In the genomic region with DNA sequence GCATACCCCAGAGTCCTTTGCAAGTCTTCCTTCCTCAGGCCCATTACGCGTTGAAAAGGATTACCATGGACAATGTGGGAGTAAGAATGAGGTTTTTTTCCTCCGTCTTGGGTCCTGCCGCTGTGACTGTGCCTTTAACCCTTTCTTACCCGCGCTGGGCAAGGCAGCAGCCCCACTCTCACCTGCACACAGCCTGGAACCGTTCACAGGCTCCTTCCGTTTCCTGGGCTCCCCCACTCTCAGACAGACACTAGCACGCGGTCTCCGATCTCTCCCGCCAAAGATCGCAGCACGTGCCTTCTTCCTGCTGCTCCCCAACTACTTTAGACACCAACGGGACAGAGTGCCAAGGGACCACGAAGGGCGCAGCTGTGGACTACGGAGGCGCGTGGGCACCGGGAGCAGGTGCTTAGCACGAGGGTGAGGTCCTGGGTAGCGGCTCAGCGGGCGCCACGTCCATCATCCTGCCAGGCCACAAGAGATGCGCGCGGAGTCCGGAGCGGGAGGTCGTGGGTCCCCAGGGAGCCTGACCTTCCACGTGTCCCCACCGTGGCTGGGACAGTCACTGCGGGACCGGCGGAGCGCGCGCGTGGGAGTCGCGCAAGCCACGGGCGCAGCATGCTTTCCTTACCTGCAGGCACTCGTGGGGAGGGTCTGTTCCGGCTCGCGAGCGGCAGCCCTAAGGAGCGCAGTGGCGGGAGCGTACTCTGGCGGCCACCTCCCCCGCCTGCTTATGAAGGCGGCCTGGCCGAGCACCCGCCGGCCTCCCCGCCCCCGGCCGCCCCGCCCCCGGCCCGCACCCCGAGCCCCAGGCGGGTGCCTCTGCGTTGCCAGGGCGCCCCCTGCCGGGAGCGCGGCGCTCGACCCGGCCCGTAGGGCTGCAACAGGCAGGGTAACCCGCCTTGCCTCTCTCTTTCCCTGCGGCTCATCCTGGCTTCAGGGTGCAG, we compare ENCODE assay signal across 7 mouse cellular contexts. TPM values are rescaled to one million over a fixed set of nuclear protein-coding genes. Genes with fewer than 3 reads are reported as not detected.
DNase-seq lines count a peak whose midpoint lies in the region; ATAC-seq and TF ChIP-seq lines count a peak whose summit lies in the region.

A gene (minus strand): TSS at position 774 of the 947 bp plus-strand sequence.

- peak within 1 kb of the TSS; percentile 69 for H3K4me3 ChIP-seq in gastrocnemius, adult 2 months
- peak within 1 kb of the TSS; percentile 35 for H3K4me3 ChIP-seq in hindbrain, embryonic 14.5 days (replicated peaks; ENCODE audit: low read length)
- peak within 1 kb of the TSS; percentile 39 for H3K4me3 ChIP-seq in midbrain, embryonic 11.5 days (ENCODE audit: low read depth, low read length)

- peak; percentile 84 for TF ChIP-seq CTCF in gastrocnemius, adult 2 months (IDR thresholded peaks at IDR 0.05)

- H3K4me1 ChIP-seq in hindbrain, embryonic 14.5 days (replicated peaks; ENCODE audit: control insufficient read depth, insufficient read depth, low read length), result peaks cover 20% of the 10 kb centered on the region; the same call in 1 of the 2 replicates
- H3K4me1 ChIP-seq in midbrain, embryonic 11.5 days (ENCODE audit: control insufficient read depth, insufficient read depth, low read length), result peaks cover 24% of the 10 kb centered on the region

- no peak within 1 kb of the TSS; the same call in 1 of the 2 replicates for H3K9ac ChIP-seq in hindbrain, embryonic 14.5 days
- peak within 1 kb of the TSS; percentile 53 for H3K9ac ChIP-seq in midbrain, embryonic 11.5 days (ENCODE audit: low read length)

- intact Hi-C loops in gastrocnemius, adult 2 months (cut with DNase I), result loop anchor here (1.0 to 2.0 kb wide), 2 partner anchors 41 to 66 kb away; no protein-coding TSS in a partner anchor
- intact Hi-C loops in left cerebral cortex, postnatal 36 days (cut with DNase I), result loop anchor here (2.0 to 5.0 kb wide), 2 partner anchors 36 to 63 kb away; no protein-coding TSS in a partner anchor

- H3K36me3 ChIP-seq in hindbrain, embryonic 14.5 days (replicated peaks; ENCODE audit: control insufficient read depth, insufficient read depth), result no peaks in the 10 kb centered on the region
- H3K36me3 ChIP-seq in midbrain, embryonic 11.5 days (ENCODE audit: control insufficient read depth, insufficient read depth, low read length), result no peaks in the 10 kb centered on the region

- H3K9me3 ChIP-seq in hindbrain, embryonic 14.5 days (ENCODE audit: control insufficient read depth, low read length), result no peaks in the 10 kb centered on the region
- H3K9me3 ChIP-seq in midbrain, embryonic 11.5 days (ENCODE audit: control insufficient read depth, low read length), result no peaks in the 10 kb centered on the region

- DNase-seq in adrenal gland, adult (ENCODE audit: inconsistent age in 2 of 2, low spot score in 1 of 2), result peak; percentile 81 to 89
- DNase-seq in cerebellum, adult 9-10 months, result peak; percentile 58
- DNase-seq in gastrocnemius, adult 2 months, result peak; percentile 84
- peak; percentile 69 for DNase-seq in hindbrain, embryonic 14.5 days (ENCODE audit: low spot score)
- DNase-seq in left cerebral cortex, postnatal 36 days (ENCODE audit: low spot score in 2 of 2), result peak; percentile 34 to 40
- peak; percentile 99 for DNase-seq in midbrain, embryonic 11.5 days (ENCODE audit: low spot score, missing footprints)
- DNase-seq in spleen, postnatal 10 days (ENCODE audit: low spot score in 2 of 2), result peak; percentile 67 to 82

- H3K27me3 ChIP-seq in hindbrain, embryonic 14.5 days (ENCODE audit: control insufficient read depth, insufficient read depth, low read length), result 0 out of 2 replicates have a peak, but pooled peaks cover 9% of the 10 kb centered on the region
- peaks cover 4% of the 10 kb centered on the region for H3K27me3 ChIP-seq in midbrain, embryonic 11.5 days (ENCODE audit: control insufficient read depth, insufficient read depth, low read length)

- H3K27ac ChIP-seq in gastrocnemius, adult 2 months, result peak within 1 kb of the TSS; percentile 62
- H3K27ac ChIP-seq in hindbrain, embryonic 14.5 days, result no peak within 1 kb of the TSS
- no peak within 1 kb of the TSS for H3K27ac ChIP-seq in midbrain, embryonic 11.5 days (ENCODE audit: low read depth, low read length)

- WGBS in hindbrain, embryonic 14.5 days, result under 1% methylated on average over 67 of the region's 78 CpGs
- under 1% methylated on average over 67 of the region's 78 CpGs for WGBS in midbrain, embryonic 11.5 days

- peak within 1 kb of the TSS; percentile 59 for H3K4me2 ChIP-seq in hindbrain, embryonic 14.5 days (replicated peaks)
- peak within 1 kb of the TSS; percentile 85 for H3K4me2 ChIP-seq in midbrain, embryonic 11.5 days

- ATAC-seq in hindbrain, embryonic 14.5 days (ENCODE audit: low FRiP score), result peak; percentile 82
- ATAC-seq in midbrain, embryonic 11.5 days (ENCODE audit: low FRiP score), result peak; percentile 87

RNA-seq across cellular contexts. Expression of the gene that starts here (rescaled TPM):
- total RNA-seq in gastrocnemius, adult 2 months (2021), result 10 to 100 TPM; 10.3 to 42.2 TPM
- 8.3 and 10.2 TPM in 2 replicates for polyA plus RNA-seq in hindbrain, embryonic 14.5 days (2014; fragmentation: Nextera tagmentation; extraction: Ambion mirVana)
- 1 to 10 TPM; 6.2 to 7.4 TPM for total RNA-seq in left cerebral cortex, postnatal 36 days (2021)
- 23.7 and 24.5 TPM in 2 replicates for polyA plus RNA-seq in midbrain, embryonic 11.5 days (2014; fragmentation: Nextera tagmentation; extraction: Ambion mirVana)

Comparison
In these comparisons a context has a peak if more than half of its experiments do, and no peak if none do; other contexts are left out.
1. DNase-seq: peak in every context shown above with its lines; median percentile 99 in midbrain, embryonic 11.5 days; 85 in adrenal gland, adult; 84 in gastrocnemius, adult 2 months; 74 in spleen, postnatal 10 days; 69 in hindbrain, embryonic 14.5 days; 58 in cerebellum, adult 9-10 months; 37 in left cerebral cortex, postnatal 36 days.